Mouse (Mus musculus) heart, embryonic 12.5 days (tissue): ENCODE measurements around the gene Cwc25. TPM values are rescaled to one million over a fixed set of nuclear protein-coding genes. Genes with fewer than 3 reads are reported as not detected.
"Not testable (repeated sequence)": the region's sequence is repeated elsewhere in the genome, so short reads cannot be mapped to it uniquely, and the experiment has no call there.

Source experiments
- ATAC-seq: fragments of 200-750 bp; cut with Nextera tagmentation; 2 replicates; pipeline ENCODE4 v1.8.0; 2017; ENCODE audit warnings: moderate TSS enrichment, moderate library complexity; ENCODE audit not compliant: insufficient number of reproducible peaks, low FRiP score
- H3K27ac ChIP-seq: fragments of 300-500 bp; sonication (generic); 2 replicates; pipeline ENCODE4 v1.5.1; 2016; ENCODE audit warnings: mild to moderate bottlenecking, moderate library complexity; ENCODE audit not compliant: poor library complexity, severe bottlenecking
- H3K27me3 ChIP-seq: fragments of 300-500 bp; sonication (generic); replicated peaks from 2 replicates; pipeline ENCODE4 v1.6.1; 2016; ENCODE audit warnings: mild to moderate bottlenecking, moderate library complexity
- H3K36me3 ChIP-seq: fragments of 300-500 bp; sonication (generic); 2 replicates; pipeline ENCODE4 v1.6.1; 2016; ENCODE audit warnings: mild to moderate bottlenecking, moderate library complexity
- H3K4me1 ChIP-seq: fragments of 300-500 bp; sonication (generic); replicated peaks from 2 replicates; pipeline ENCODE4 v1.6.1; 2016; ENCODE audit warnings: mild to moderate bottlenecking
- H3K4me2 ChIP-seq: fragments of 300-500 bp; sonication (generic); 2 replicates; pipeline ENCODE4 v1.6.1; 2016; ENCODE audit warnings: mild to moderate bottlenecking, moderate library complexity
- H3K4me3 ChIP-seq: fragments of 300-500 bp; sonication (generic); 2 replicates; pipeline ENCODE4 v1.5.1; 2016; ENCODE audit warnings: mild to moderate bottlenecking
- H3K9ac ChIP-seq: fragments of 300-500 bp; sonication (generic); 2 replicates; pipeline ENCODE4 v1.6.1; 2016; ENCODE audit warnings: mild to moderate bottlenecking, moderate library complexity
- H3K9me3 ChIP-seq: fragments of 300-500 bp; sonication (generic); replicated peaks from 2 replicates; pipeline ENCODE4 v1.6.1; 2016; ENCODE audit warnings: mild to moderate bottlenecking, moderate library complexity
- WGBS: fragments of 180-500 bp; shearing (Covaris S2); methylation state at CpG from one replicate; pipeline ENCODE4 v1.1.7; 2016; 5-methylcytosine and 5-hydroxymethylcytosine counted together
- polyA plus RNA-seq: library from polyadenylated mRNA; unstranded; fragments of >200 nt; fragmentation: Nextera tagmentation; extraction: Ambion mirVana; gene quantifications from 2 replicates; pipeline ENCODE4 v1.2.1, GENCODE M21; 2016

Gene Cwc25
- polyA plus RNA-seq, 1 experiment from 2014 or later = 10.9 TPM

DNA sequence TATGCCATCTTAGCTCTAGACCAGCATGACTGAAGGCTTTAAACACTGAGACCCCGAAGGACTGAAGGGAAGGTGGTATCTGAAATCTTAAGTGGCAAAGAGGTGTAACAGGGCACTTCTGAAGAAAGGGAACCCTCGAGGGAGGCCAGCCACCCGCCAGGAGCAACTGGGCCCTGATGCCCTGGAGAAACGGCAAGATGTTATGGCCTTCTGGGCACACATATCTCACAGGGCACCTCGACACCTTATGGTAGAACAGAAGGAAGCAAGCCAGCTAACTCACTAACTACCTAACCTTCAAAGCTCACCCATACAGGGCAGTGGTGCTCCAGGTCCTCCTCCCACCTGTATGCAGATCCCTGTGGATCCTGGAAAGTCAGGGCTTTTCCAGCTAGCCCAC is 24.2 kb downstream of the Cwc25 start:
- Histone ChIP-seq H3K4me2 (no peak overlapping the region), H3K27me3 (no peaks in the 10 kb centered on the region), H3K27ac (no peak overlapping the region), H3K4me3 (no peak overlapping the region), H3K9ac (no peak overlapping the region), H3K4me1 (peaks cover 25% of the 10 kb centered on the region), H3K9me3 (no peaks in the 10 kb centered on the region), H3K36me3 (peaks cover 11% of the 10 kb centered on the region)
- WGBS = 85% methylated on average over 5 of the region's 5 CpGs
- ATAC-seq = no peak

DNA sequence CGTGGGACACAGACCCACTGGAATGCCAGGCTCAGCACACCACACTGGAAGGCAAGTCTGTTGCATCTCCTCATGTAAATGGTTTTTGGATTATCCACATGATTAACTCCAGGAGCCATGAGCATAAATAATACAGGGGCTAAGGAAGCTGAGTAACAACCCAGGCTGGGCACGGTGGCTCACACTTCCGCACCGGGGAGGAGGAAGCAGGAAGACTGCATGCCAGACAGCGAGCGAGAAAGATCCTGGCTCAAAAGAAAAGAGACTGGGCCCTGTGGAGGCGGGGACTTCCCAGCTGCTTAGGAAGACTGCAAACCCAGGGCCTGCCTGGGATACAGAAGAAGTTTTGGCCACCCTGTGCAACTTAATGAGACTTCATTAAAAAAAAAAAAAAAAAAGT is 26.2 kb downstream of the Cwc25 start:
- no peak for ATAC-seq
- Histone ChIP-seq H3K9me3 (no peaks in the 10 kb centered on the region), H3K9ac (no peak overlapping the region), H3K27ac (peak overlapping the region; percentile 22), H3K4me1 (peaks cover 25% of the 10 kb centered on the region), H3K4me3 (no peak overlapping the region), H3K27me3 (no peaks in the 10 kb centered on the region), H3K36me3 (no peaks in the 10 kb centered on the region), H3K4me2 (peak overlapping the region; percentile 11; the same call in 1 of the 2 replicates)
- 45% methylated on average over 7 of the region's 7 CpGs for WGBS

DNA sequence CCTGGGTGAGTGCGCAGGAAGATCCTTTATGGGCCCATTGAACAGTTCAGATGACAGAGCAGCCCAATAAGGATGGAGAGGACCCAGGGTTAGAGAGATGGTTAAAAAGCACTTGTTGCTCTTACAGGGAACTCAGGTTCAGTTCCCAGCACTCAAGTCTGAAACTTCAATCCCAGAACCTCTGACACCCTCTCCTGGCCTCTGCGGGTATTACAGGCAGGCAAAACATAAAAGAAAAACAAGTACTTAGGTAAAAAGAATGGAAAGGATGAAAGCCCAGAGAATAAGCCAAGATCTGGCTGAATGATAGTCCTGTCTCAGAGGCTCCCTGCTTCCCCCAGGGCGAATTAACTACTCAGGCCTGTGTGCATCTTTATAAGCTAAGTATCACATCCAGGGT is 27.2 kb downstream of the Cwc25 start:
- no peak overlapping the region for H3K27ac ChIP-seq
- H3K9ac ChIP-seq = no peak overlapping the region
- H3K27me3 ChIP-seq = no peaks in the 10 kb centered on the region
- no peaks in the 10 kb centered on the region for H3K36me3 ChIP-seq
- peaks cover 27% of the 10 kb centered on the region for H3K4me1 ChIP-seq
- 78% methylated on average over 3 of the region's 3 CpGs for WGBS
- ATAC-seq = no peak
- no peaks in the 10 kb centered on the region for H3K9me3 ChIP-seq
- no peak overlapping the region for H3K4me2 ChIP-seq
- no peak overlapping the region for H3K4me3 ChIP-seq

DNA sequence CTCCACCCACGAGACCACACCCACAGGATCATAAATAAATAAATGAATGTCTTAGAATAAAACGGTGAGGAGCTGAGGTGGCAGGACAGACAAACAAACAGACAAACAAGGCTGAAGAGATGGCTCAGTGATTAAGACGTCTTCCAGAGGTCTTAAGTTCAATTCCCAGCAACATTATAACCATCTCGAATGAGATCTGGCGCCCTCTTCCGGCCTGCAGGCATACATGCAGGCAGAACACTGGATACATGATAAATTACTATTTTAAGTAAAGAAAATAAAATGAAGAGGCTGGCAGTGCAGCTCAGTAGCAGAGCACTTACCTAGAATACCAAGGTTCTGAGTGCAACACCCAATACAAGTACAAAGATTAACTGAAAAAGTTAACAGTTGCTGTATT is 27.7 kb downstream of the Cwc25 start:
- no peaks in the 10 kb centered on the region for H3K36me3 ChIP-seq
- no peak overlapping the region for H3K4me2 ChIP-seq
- H3K27me3 ChIP-seq = no peaks in the 10 kb centered on the region
- H3K9me3 ChIP-seq = no peaks in the 10 kb centered on the region
- H3K4me1 ChIP-seq = peaks cover 29% of the 10 kb centered on the region
- ATAC-seq = no peak
- WGBS = 58% methylated on average over 6 of the region's 6 CpGs
- no peak overlapping the region for H3K27ac ChIP-seq
- H3K4me3 ChIP-seq = no peak overlapping the region
- no peak overlapping the region for H3K9ac ChIP-seq

DNA sequence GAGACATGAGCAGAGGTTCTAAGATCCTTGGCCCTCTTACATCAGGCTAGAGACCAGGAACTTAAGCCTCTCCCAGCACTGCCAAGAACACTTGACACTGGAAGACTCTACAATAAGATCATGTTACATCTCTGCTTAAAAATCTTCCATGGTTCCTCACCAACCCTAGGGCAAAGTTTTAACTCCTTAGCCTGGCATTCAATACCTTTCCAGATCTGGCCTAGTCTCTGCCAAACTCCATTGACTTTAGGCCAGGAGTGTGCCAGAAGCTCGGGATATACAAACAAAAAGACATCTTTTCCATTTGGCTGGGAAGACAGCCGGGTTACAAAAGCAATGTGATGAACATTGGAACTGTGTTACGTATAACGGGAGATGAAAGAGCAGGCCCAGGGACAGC is 28.8 kb downstream of the Cwc25 start:
- WGBS = 74% methylated on average over 4 of the region's 4 CpGs
- Histone ChIP-seq H3K9me3 (no peaks in the 10 kb centered on the region), H3K27ac (no peak overlapping the region), H3K4me3 (no peak overlapping the region), H3K4me2 (no peak overlapping the region), H3K27me3 (no peaks in the 10 kb centered on the region), H3K4me1 (peaks cover 21% of the 10 kb centered on the region), H3K36me3 (peaks cover under 1% of the 10 kb centered on the region; the same call in 1 of the 2 replicates), H3K9ac (no peak overlapping the region)
- no peak for ATAC-seq

DNA sequence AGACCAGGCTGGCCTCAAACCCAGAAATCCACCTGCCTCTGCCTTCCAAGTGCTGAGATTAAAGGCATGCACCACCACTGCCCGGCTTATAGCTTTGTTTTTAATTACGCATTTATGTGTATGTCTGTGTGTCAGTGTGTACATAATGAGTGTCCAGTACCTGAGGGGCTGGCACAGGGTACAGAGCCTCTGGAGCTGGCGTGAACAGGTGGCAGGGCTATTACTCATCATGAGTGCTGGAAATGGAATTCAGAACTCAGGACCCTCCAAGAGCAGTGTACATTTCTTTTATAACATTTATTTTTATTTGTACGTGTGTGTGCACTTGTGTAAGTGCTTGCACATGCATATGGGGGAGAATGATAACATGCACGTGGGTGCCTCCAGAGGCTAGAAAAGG is 29.7 kb downstream of the Cwc25 start:
- Histone ChIP-seq H3K4me3 (no peak overlapping the region), H3K27ac (no peak overlapping the region), H3K36me3 (peaks cover 9% of the 10 kb centered on the region), H3K27me3 (no peaks in the 10 kb centered on the region), H3K9me3 (no peaks in the 10 kb centered on the region), H3K9ac (no peak overlapping the region), H3K4me1 (peaks cover 19% of the 10 kb centered on the region), H3K4me2 (no peak overlapping the region)
- 80% methylated on average over 5 of the region's 5 CpGs for WGBS
- no peak for ATAC-seq

DNA sequence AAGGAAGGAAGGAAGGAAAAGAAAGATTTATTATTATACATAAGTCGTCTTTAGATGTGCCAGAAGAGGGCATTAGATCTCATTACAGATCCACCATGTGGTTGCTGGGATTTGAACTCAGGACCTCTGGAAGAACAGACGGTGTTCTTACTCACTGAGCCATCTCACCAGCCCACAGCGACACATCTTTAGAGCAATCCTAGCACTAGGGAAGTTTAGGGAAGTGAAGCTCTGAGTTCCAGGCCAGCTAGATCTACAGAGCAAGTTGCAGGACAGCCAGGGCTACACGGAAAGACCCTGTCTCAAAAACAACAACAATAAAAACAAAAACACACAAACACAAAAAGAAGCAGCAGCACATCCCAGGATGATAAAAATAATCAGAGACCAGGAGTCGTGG is 31.5 kb downstream of the Cwc25 start:
- not testable (repeated sequence) for H3K4me3 ChIP-seq, H3K9me3 ChIP-seq, ATAC-seq, H3K27ac ChIP-seq, H3K27me3 ChIP-seq, H3K4me2 ChIP-seq, H3K9ac ChIP-seq, H3K4me1 ChIP-seq
- H3K36me3 ChIP-seq = peaks cover 23% of the 10 kb centered on the region
- 84% methylated on average over 5 of the region's 5 CpGs for WGBS

DNA sequence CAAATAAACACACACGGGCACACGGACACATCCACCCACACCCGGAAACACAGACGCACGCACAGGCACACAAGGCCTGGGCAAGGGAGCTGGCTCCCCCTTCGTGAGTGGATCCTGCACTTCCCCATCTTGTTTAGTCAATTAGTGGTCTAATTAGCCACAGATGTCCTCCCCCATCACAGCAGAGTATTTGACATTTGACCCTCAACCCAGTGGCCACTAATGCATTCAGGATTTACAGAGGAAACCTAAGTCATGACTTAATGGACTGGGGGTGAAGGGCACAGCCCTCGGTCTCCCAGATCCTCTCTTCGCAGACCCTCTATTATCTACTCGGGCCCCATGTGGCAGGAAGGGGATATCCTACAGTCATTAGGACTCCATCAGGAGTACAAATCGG is 32.7 kb downstream of the Cwc25 start:
- Histone ChIP-seq H3K27ac (no peak overlapping the region), H3K9me3 (no peaks in the 10 kb centered on the region), H3K4me1 (peaks cover 16% of the 10 kb centered on the region), H3K36me3 (peaks cover 31% of the 10 kb centered on the region), H3K4me3 (no peak overlapping the region), H3K4me2 (no peak overlapping the region), H3K27me3 (no peaks in the 10 kb centered on the region), H3K9ac (no peak overlapping the region)
- ATAC-seq = no peak
- 43% methylated on average over 10 of the region's 10 CpGs for WGBS

DNA sequence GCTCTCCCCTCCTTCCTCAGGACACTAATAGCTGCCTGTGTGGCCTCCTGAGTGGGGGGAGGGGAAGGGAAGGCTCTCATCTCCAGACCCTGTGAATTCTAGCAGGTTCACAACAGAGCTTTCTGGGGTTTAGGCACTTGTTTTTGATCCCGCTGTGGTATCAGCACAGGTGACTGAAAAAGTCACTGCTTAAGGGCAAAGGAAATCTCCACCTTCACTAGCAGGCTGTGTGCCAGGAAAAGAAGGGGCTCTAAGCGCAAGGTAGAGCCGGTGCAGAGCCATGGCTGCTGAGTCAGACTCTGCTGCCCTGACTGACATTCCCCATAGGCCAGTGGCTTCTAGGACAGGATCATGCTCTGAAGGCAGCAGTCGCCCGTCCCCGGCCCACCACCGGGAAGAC is 37.6 kb downstream of the Cwc25 start:
- no peak for ATAC-seq
- no peak overlapping the region for H3K27ac ChIP-seq

DNA sequence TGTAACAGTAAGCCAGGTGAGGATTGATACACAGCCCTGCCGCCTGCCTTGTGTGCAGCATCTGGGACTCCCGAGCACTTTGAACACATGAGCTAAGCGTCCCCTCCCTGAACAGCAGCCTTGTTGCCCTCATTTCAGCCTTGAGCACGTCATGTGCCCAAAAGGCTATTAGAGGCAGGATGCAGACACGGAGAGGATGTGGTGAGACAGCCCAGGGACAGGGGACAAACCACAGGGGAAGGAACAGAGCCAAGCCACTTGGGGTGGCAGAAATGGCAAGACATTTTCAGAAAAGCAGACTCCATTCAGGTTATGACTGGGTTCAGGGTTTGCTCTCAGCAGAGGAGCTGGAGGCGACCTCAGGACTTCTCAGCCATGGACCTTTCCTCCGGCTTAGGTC is 38.0 kb downstream of the Cwc25 start:
- Histone ChIP-seq H3K9ac (peak overlapping the region; percentile 50; the same call in 1 of the 2 replicates), H3K4me2 (no peak overlapping the region), H3K4me1 (peaks cover 12% of the 10 kb centered on the region), H3K27me3 (no peaks in the 10 kb centered on the region), H3K9me3 (no peaks in the 10 kb centered on the region), H3K36me3 (peaks cover 79% of the 10 kb centered on the region), H3K27ac (no peak overlapping the region), H3K4me3 (no peak overlapping the region)
- ATAC-seq = no peak
- 70% methylated on average over 7 of the region's 7 CpGs for WGBS

More for the DNA sequence above, 37.6 kb downstream of the Cwc25 start:
- WGBS = 74% methylated on average over 7 of the region's 7 CpGs
- no peak overlapping the region for H3K4me3 ChIP-seq
- peaks cover 76% of the 10 kb centered on the region for H3K36me3 ChIP-seq
- peak overlapping the region; percentile 50; the same call in 1 of the 2 replicates for H3K9ac ChIP-seq
- peaks cover 15% of the 10 kb centered on the region for H3K4me1 ChIP-seq
- H3K4me2 ChIP-seq = no peak overlapping the region
- no peaks in the 10 kb centered on the region for H3K9me3 ChIP-seq
- no peaks in the 10 kb centered on the region for H3K27me3 ChIP-seq

DNA sequence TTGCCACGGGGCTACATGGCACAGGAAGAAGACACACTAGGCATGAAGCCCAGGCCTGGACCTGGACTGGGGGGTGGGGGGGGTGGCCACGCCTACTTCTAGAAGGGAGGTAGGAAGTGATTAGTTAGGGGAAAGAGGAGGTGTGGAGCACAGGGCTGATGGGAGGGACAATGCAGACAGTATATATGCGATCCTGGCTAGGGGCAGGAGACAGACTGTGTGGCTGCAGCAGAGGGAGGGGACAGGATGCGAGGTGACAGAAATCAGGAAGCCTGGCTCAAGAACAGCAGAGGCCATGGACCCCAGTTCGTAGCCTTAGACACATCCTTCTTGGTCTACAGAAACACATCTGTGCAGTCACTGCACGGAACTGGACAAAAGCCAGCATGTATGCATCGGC is 42.6 kb downstream of the Cwc25 start:
- ATAC-seq = peak; percentile 78
- H3K36me3 ChIP-seq = peaks cover 92% of the 10 kb centered on the region
- H3K4me1 ChIP-seq = peaks cover 6% of the 10 kb centered on the region
- no peak overlapping the region for H3K27ac ChIP-seq
- peaks cover 13% of the 10 kb centered on the region for H3K9me3 ChIP-seq
- H3K9ac ChIP-seq = no peak overlapping the region
- no peak overlapping the region for H3K4me2 ChIP-seq
- H3K27me3 ChIP-seq = no peaks in the 10 kb centered on the region
- no peak overlapping the region for H3K4me3 ChIP-seq
- WGBS = 75% methylated on average over 7 of the region's 7 CpGs

DNA sequence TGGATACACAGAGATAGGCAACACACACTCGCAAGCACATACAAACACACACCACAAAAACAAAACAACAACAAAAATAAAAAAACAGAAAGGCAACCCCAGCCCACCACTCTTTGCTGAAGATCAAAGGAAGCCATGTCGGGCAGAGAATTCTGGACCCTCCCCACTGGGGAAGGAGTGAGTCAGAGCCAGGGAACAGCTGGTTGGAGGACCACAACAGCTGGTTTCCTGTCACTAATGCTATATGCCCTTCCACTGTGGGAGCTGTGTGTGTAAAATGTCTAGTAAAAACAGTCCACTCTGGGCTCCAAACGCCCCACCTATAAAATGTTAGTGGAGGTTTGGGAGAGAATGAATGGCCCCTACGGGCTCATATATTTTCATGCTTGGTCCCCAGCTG is 45.0 kb downstream of the Cwc25 start:
- ATAC-seq = no peak
- Histone ChIP-seq H3K27ac (no peak overlapping the region), H3K9ac (no peak overlapping the region), H3K36me3 (peaks cover 90% of the 10 kb centered on the region), H3K9me3 (peaks cover 13% of the 10 kb centered on the region), H3K27me3 (no peaks in the 10 kb centered on the region), H3K4me1 (peaks cover 1% of the 10 kb centered on the region; the same call in 1 of the 2 replicates), H3K4me2 (no peak overlapping the region), H3K4me3 (no peak overlapping the region)
- 87% methylated on average over 4 of the region's 4 CpGs for WGBS
